Mouse (Mus musculus) cortical plate, adult 2 months (tissue): ENCODE measurements around the gene Cmya5. TPM values are rescaled to one million over a fixed set of nuclear protein-coding genes. Genes with fewer than 3 reads are reported as not detected.
A peak's percentile ranks its signal among the peaks of the same experiment; 100 is the strongest.

Experiments
- H3K27ac ChIP-seq: fragments of 200-500 bp; 2 replicates; pipeline ENCODE4 v1.5.1; 2012; ENCODE audit warnings: low read length, control low read depth, inconsistent platforms; ENCODE audit not compliant: insufficient read depth
- H3K4me1 ChIP-seq: fragments of 200-500 bp; 2 replicates; pipeline ENCODE4 v1.6.1; 2011; ENCODE audit warnings: low read length; ENCODE audit not compliant: control insufficient read depth, insufficient read depth
- H3K4me3 ChIP-seq: fragments of 200-500 bp; 2 replicates; pipeline ENCODE4 v1.5.1; 2011; ENCODE audit warnings: mild to moderate bottlenecking, low read length, control low read depth; ENCODE audit not compliant: insufficient read depth
- CTCF ChIP-seq: fragments of 200-500 bp; IDR thresholded peaks from 2 replicates; pipeline ENCODE4 v1.5.1; 2011; ENCODE audit warnings: mild to moderate bottlenecking, control low read depth, low read length; ENCODE audit not compliant: insufficient read depth; ENCODE audit errors: extremely low read depth
- POLR2A ChIP-seq: fragments of 200-500 bp; IDR thresholded peaks from 2 replicates; pipeline ENCODE4 v1.6.1; 2011; ENCODE audit warnings: mild to moderate bottlenecking, low read length, control low read depth; ENCODE audit not compliant: insufficient read depth; ENCODE audit errors: extremely low read depth
- polyA plus RNA-seq: library from polyadenylated mRNA; depleted of rRNA; stranded (reverse); fragments of >200 nt; gene quantifications from 2 replicates; pipeline ENCODE4 v1.2.3, GENCODE M21; 2012

Gene Cmya5
- polyA plus RNA-seq, 1 experiment: 1.3 TPM

GRCm38 (mm10) chr13:93051483-93051882 is 93.0 kb downstream of the Cmya5 start:
- Histone ChIP-seq H3K4me3 (no peak overlapping the region), H3K4me1 (0 out of 2 replicates have a peak, but pooled peaks cover 2% of the 10 kb centered on the region), H3K27ac (no peak overlapping the region)
- TF ChIP-seq POLR2A (no peak), CTCF (no peak)

GRCm38 (mm10) chr13:93041021-93041420 is 103.5 kb downstream of the Cmya5 start:
- Histone ChIP-seq H3K27ac (no peak overlapping the region), H3K4me1 (no peaks in the 10 kb centered on the region), H3K4me3 (no peak overlapping the region)
- TF ChIP-seq CTCF: no peak
- TF ChIP-seq POLR2A: no peak

- Histone ChIP-seq H3K4me1 (no peaks in the 10 kb centered on the region), H3K27ac (no peak overlapping the region), H3K4me3 (no peak overlapping the region)
- no peak for TF ChIP-seq POLR2A
- no peak for TF ChIP-seq CTCF
These were observed 108.3 kb downstream of the Cmya5 start for GRCm38 (mm10) chr13:93036218-93036617.

GRCm38 (mm10) chr13:93029337-93029736 is 115.2 kb downstream of the Cmya5 start:
- no peak overlapping the region for H3K4me3 ChIP-seq
- TF ChIP-seq CTCF (no peak), POLR2A (no peak)

GRCm38 (mm10) chr13:93024837-93025236 is 119.7 kb downstream of the Cmya5 start:
- TF ChIP-seq CTCF (no peak), POLR2A (no peak)

More at GRCm38 (mm10) chr13:93029337-93029736, 115.2 kb downstream of the Cmya5 start:
- H3K4me1 ChIP-seq: no peaks in the 10 kb centered on the region; the same call in 1 of the 2 replicates
- no peak overlapping the region for H3K27ac ChIP-seq

GRCm38 (mm10) chr13:93022158-93022557 is 122.4 kb downstream of the Cmya5 start:
- no peak overlapping the region for H3K4me3 ChIP-seq
- TF ChIP-seq POLR2A: no peak
- TF ChIP-seq CTCF: no peak
- H3K4me1 ChIP-seq: no peaks in the 10 kb centered on the region; the same call in 1 of the 2 replicates
- no peak overlapping the region for H3K27ac ChIP-seq

More at GRCm38 (mm10) chr13:93024837-93025236, 119.7 kb downstream of the Cmya5 start:
- Histone ChIP-seq H3K4me1 (no peaks in the 10 kb centered on the region; the same call in 1 of the 2 replicates), H3K27ac (no peak overlapping the region), H3K4me3 (no peak overlapping the region)

GRCm38 (mm10) chr13:93012952-93013351 is 131.6 kb downstream of the Cmya5 start:
- Histone ChIP-seq H3K27ac (peak overlapping the region; percentile 81), H3K4me1 (peaks cover 7% of the 10 kb centered on the region; the same call in 1 of the 2 replicates), H3K4me3 (no peak overlapping the region)
- TF ChIP-seq CTCF (no peak), POLR2A (no peak)

GRCm38 (mm10) chr13:93011315-93011714 is 133.2 kb downstream of the Cmya5 start:
- Histone ChIP-seq H3K4me1 (peaks cover 7% of the 10 kb centered on the region; the same call in 1 of the 2 replicates), H3K27ac (peak overlapping the region; percentile 69; the same call in 1 of the 2 replicates), H3K4me3 (no peak overlapping the region)
- TF ChIP-seq CTCF (no peak), POLR2A (no peak)

- TF ChIP-seq CTCF (no peak), POLR2A (peak; percentile 54; the same call in 1 of the 2 replicates)
- Histone ChIP-seq H3K27ac (peak overlapping the region; percentile 88), H3K4me1 (peaks cover 7% of the 10 kb centered on the region; the same call in 1 of the 2 replicates), H3K4me3 (no peak overlapping the region)
These were observed 134.0 kb downstream of the Cmya5 start for GRCm38 (mm10) chr13:93010524-93010923.

- Histone ChIP-seq H3K4me3 (no peak overlapping the region), H3K4me1 (peaks cover 4% of the 10 kb centered on the region; the same call in 1 of the 2 replicates), H3K27ac (no peak overlapping the region)
- TF ChIP-seq CTCF (no peak), POLR2A (no peak)
These were observed 137.4 kb downstream of the Cmya5 start for GRCm38 (mm10) chr13:93007078-93007477.
